Mouse (Mus musculus) frontal cortex, adult (tissue): ENCODE measurements around the gene Hspb6.
A peak's percentile ranks its signal among the peaks of the same experiment; 100 is the strongest.

Source experiments
- ATAC-seq: cut with Nextera tagmentation; 2 replicates; pipeline ENCODE4 v1.9.2; 2017; ENCODE audit warnings: mild to moderate bottlenecking, moderate library complexity, mixed read lengths; ENCODE audit not compliant: low TSS enrichment

Gene Hspb6

GRCm38 (mm10) chr7:30553021-30553589, 1.1 kb downstream of the Hspb6 start:
- ATAC-seq = 0 out of 2 replicates have a peak, but pooled peaks have one; percentile 14

GRCm38 (mm10) chr7:30553810-30554584, 2.0 kb downstream of the Hspb6 start:
- ATAC-seq = no peak

- ATAC-seq = no peak
Observed at GRCm38 (mm10) chr7:30556894-30557536, 5.0 kb downstream of the Hspb6 start.

GRCm38 (mm10) chr7:30557901-30558514, 6.0 kb downstream of the Hspb6 start:
- ATAC-seq = no peak

- ATAC-seq = no peak
Observed at GRCm38 (mm10) chr7:30558656-30559442, 6.9 kb downstream of the Hspb6 start.

- peak; percentile 76 for ATAC-seq
Observed at GRCm38 (mm10) chr7:30559443-30559954, 7.5 kb downstream of the Hspb6 start, which contains the start of gene Lin37. Gene Lin37, minus strand, starts transcription at chr7:30559838.

- no peak for ATAC-seq
Observed at GRCm38 (mm10) chr7:30560296-30560695, 8.3 kb downstream of the Hspb6 start.

GRCm38 (mm10) chr7:30562526-30563116, 10.6 kb downstream of the Hspb6 start:
- no peak for ATAC-seq

- peak; percentile 66 for ATAC-seq
Observed at GRCm38 (mm10) chr7:30563117-30563905, 11.3 kb downstream of the Hspb6 start, which contains the start of the genes U2af1l4, Gm49396 and Psenen. Gene U2af1l4, plus strand, starts transcription at chr7:30563301. Gene Gm49396, plus strand, starts transcription at chr7:30563344. Gene Psenen, minus strand, starts transcription at chr7:30563627.

GRCm38 (mm10) chr7:30563906-30564280, 11.9 kb downstream of the Hspb6 start:
- no peak for ATAC-seq

- ATAC-seq = no peak
Observed at GRCm38 (mm10) chr7:30564970-30565571, 13.1 kb downstream of the Hspb6 start, which contains the start of gene Igflr1. Gene Igflr1, plus strand, starts transcription at chr7:30565427.

GRCm38 (mm10) chr7:30566033-30566432, 14.1 kb downstream of the Hspb6 start:
- ATAC-seq = no peak

- ATAC-seq = no peak
Observed at GRCm38 (mm10) chr7:30567555-30567954, 15.6 kb downstream of the Hspb6 start.

GRCm38 (mm10) chr7:30572389-30572788, 20.4 kb downstream of the Hspb6 start:
- ATAC-seq = no peak

- no peak for ATAC-seq
Observed at GRCm38 (mm10) chr7:30572969-30573368, 21.0 kb downstream of the Hspb6 start.

- no peak for ATAC-seq
Observed at GRCm38 (mm10) chr7:30579950-30580349, 28.0 kb downstream of the Hspb6 start.

GRCm38 (mm10) chr7:30581547-30581946, 29.6 kb downstream of the Hspb6 start:
- ATAC-seq = no peak

- no peak for ATAC-seq
Observed at GRCm38 (mm10) chr7:30584339-30584738, 32.4 kb downstream of the Hspb6 start.

GRCm38 (mm10) chr7:30585170-30585569, 33.2 kb downstream of the Hspb6 start:
- ATAC-seq = no peak
